Mouse (Mus musculus) hindbrain, embryonic 16.5 days (tissue): ENCODE data around the gene Slc25a19. TPM values are rescaled to one million over a fixed set of nuclear protein-coding genes. Genes with fewer than 3 reads are reported as not detected.

Source experiments
- ATAC-seq: fragments of 200-750 bp; cut with Nextera tagmentation; 2 replicates; pipeline ENCODE4 v1.8.0; 2017; ENCODE audit warnings: moderate TSS enrichment, moderate library complexity
- H3K27ac ChIP-seq: fragments of 300-500 bp; sonication (generic); 2 replicates; pipeline ENCODE4 v1.5.1; 2014; ENCODE audit warnings: low read depth, mild to moderate bottlenecking, control low read depth, low read length, moderate library complexity
- H3K27me3 ChIP-seq: fragments of 300-500 bp; sonication (generic); replicated peaks from 2 replicates; pipeline ENCODE4 v1.6.1; 2014; ENCODE audit warnings: low read length; ENCODE audit not compliant: control insufficient read depth, insufficient read depth
- H3K36me3 ChIP-seq: fragments of 300-500 bp; sonication (generic); 2 replicates; pipeline ENCODE4 v1.6.1; 2014; ENCODE audit warnings: mild to moderate bottlenecking, low read length, moderate library complexity, mixed read lengths; ENCODE audit not compliant: control insufficient read depth, insufficient read depth
- H3K4me1 ChIP-seq: fragments of 300-500 bp; sonication (generic); 2 replicates; pipeline ENCODE4 v1.6.1; 2014; ENCODE audit warnings: low read depth, low read length; ENCODE audit not compliant: control insufficient read depth, insufficient read depth
- H3K4me2 ChIP-seq: fragments of 300-500 bp; sonication (generic); 2 replicates; pipeline ENCODE4 v1.6.1; 2014; ENCODE audit warnings: mild to moderate bottlenecking, low read length, control low read depth, moderate library complexity
- H3K4me3 ChIP-seq: fragments of 300-500 bp; sonication (generic); 2 replicates; pipeline ENCODE4 v1.5.1; 2014; ENCODE audit warnings: mild to moderate bottlenecking, low read length, control low read depth, moderate library complexity
- H3K9ac ChIP-seq: fragments of 300-500 bp; sonication (generic); 2 replicates; pipeline ENCODE4 v1.6.1; 2014; ENCODE audit warnings: low read depth, mild to moderate bottlenecking, control low read depth, low read length, moderate library complexity
- H3K9me3 ChIP-seq: fragments of 300-500 bp; sonication (generic); 2 replicates; pipeline ENCODE4 v1.6.1; 2014; ENCODE audit warnings: mild to moderate bottlenecking, low read length, moderate library complexity; ENCODE audit not compliant: control insufficient read depth
- WGBS: fragments of 180-500 bp; shearing (Covaris S2); extraction: QIAGEN DNeasy Blood & Tissue Kit; methylation state at CpG from one replicate; pipeline ENCODE4 v1.1.7; 2014; 5-methylcytosine and 5-hydroxymethylcytosine counted together
- polyA plus RNA-seq: library from polyadenylated mRNA; unstranded; fragments of >200 nt; fragmentation: Nextera tagmentation; extraction: Ambion mirVana; gene quantifications from 2 replicates; pipeline ENCODE4 v1.2.1, GENCODE M21; 2015

Gene Slc25a19
- 42.7 and 49.9 TPM in 2 replicates for polyA plus RNA-seq

- Histone ChIP-seq H3K4me1 (peaks cover 9% of the 10 kb centered on the region), H3K4me3 (peak within 1 kb of the TSS; percentile 63), H3K27me3 (no peaks in the 10 kb centered on the region), H3K9me3 (no peaks in the 10 kb centered on the region), H3K9ac (peak within 1 kb of the TSS; percentile 76), H3K27ac (peak within 1 kb of the TSS; percentile 19; the same call in 1 of the 2 replicates), H3K4me2 (peak within 1 kb of the TSS; percentile 85), H3K36me3 (peaks cover 4% of the 10 kb centered on the region)
- WGBS, result under 1% methylated on average over 47 of the region's 47 CpGs
- peak; percentile 99 for ATAC-seq
Observed at GRCm38 (mm10) chr11:115627705-115628464, at the start of gene Slc25a19. Gene Slc25a19, minus strand, starts transcription at chr11:115628295.

DNA sequence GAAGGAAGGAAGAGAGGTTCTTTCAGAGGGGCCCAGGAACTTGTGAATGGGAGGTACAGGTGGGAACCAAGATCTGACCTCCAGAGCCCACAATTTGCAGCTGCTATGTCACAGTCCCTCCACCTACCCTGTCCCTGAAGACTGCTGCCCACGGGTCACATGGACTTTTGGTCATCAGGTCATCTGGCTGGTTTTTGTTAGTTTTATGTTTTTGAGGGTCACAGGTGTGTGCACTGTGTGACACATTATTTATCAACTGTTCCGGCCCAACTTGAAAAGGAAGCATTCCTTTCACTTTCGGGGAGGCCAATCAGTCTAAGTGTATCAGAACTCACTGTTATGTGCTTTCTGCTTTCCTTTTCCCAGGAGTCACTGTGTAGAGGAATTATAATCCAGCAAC is 49.4 kb upstream of the Slc25a19 start:
- Histone ChIP-seq H3K4me2 (no peak overlapping the region), H3K4me1 (peaks cover 4% of the 10 kb centered on the region; the same call in 1 of the 2 replicates), H3K9ac (no peak overlapping the region), H3K36me3 (peaks cover 3% of the 10 kb centered on the region; the same call in 1 of the 2 replicates), H3K27me3 (no peaks in the 10 kb centered on the region), H3K4me3 (no peak overlapping the region), H3K27ac (no peak overlapping the region), H3K9me3 (no peaks in the 10 kb centered on the region)
- whole genome bisulfite sequencing, result 94% methylated on average over 3 of the region's 3 CpGs
- no peak for ATAC-seq

GRCm38 (mm10) chr11:115676738-115677137 is 48.6 kb upstream of the Slc25a19 start:
- H3K36me3 ChIP-seq, result peaks cover 3% of the 10 kb centered on the region; the same call in 1 of the 2 replicates
- no peak overlapping the region for H3K4me2 ChIP-seq
- H3K4me1 ChIP-seq, result peaks cover 4% of the 10 kb centered on the region; the same call in 1 of the 2 replicates
- 92% methylated on average over 8 of the region's 8 CpGs for WGBS
- H3K27me3 ChIP-seq, result no peaks in the 10 kb centered on the region
- no peak overlapping the region for H3K9ac ChIP-seq
- no peak overlapping the region for H3K4me3 ChIP-seq
- no peak overlapping the region for H3K27ac ChIP-seq
- no peak for ATAC-seq
- no peaks in the 10 kb centered on the region for H3K9me3 ChIP-seq

GRCm38 (mm10) chr11:115674235-115674865 is 46.3 kb upstream of the Slc25a19 start:
- H3K9me3 ChIP-seq, result no peaks in the 10 kb centered on the region
- no peak overlapping the region for H3K4me3 ChIP-seq
- peaks cover 3% of the 10 kb centered on the region; the same call in 1 of the 2 replicates for H3K36me3 ChIP-seq
- WGBS, result 56% methylated on average over 9 of the region's 9 CpGs
- H3K4me1 ChIP-seq, result peaks cover 9% of the 10 kb centered on the region
- H3K27ac ChIP-seq, result no peak overlapping the region
- no peaks in the 10 kb centered on the region for H3K27me3 ChIP-seq
- no peak overlapping the region for H3K9ac ChIP-seq
- H3K4me2 ChIP-seq, result no peak overlapping the region
- no peak for ATAC-seq

DNA sequence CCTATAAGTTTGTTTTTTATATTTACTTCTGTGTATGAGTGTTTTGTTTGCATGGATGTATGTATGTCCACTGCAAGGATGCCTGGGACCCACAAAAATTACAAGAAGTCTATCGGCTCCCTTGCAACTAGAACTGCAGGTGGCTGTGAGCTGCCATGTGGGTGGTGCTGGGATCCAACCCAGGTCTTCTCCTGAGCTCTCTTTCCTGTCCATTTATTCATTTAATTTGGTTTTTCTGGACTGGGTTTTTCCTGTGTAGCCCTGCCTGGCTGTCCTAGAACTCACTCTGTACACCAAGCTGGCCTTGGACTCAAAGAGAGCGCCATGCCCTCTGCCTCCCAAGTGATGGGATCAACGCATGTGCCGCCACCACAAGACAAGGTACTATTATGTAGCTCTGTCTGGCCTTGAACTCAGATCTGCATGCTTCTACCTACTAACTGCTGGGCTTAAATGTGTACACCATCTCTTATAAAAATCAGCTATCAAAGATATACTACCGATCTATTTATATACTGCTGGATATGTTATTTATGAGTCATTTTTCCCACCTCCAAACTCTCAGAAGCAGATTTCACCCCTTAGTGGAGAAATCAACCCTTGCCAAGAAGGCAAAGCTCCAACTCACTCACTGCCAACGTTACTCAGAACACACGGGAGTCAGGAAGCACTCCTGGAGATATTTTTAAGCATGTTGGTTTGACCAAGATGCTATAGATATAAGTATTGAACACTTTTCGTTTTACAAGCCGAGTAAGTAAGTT is 45.6 kb upstream of the Slc25a19 start:
- Histone ChIP-seq H3K4me3 (no peak overlapping the region), H3K27ac (no peak overlapping the region), H3K9me3 (no peaks in the 10 kb centered on the region), H3K4me2 (no peak overlapping the region), H3K27me3 (no peaks in the 10 kb centered on the region), H3K4me1 (peaks cover 9% of the 10 kb centered on the region), H3K9ac (no peak overlapping the region), H3K36me3 (peaks cover 3% of the 10 kb centered on the region; the same call in 1 of the 2 replicates)
- ATAC-seq, result no peak
- WGBS, result 82% methylated on average over 9 of the region's 9 CpGs

DNA sequence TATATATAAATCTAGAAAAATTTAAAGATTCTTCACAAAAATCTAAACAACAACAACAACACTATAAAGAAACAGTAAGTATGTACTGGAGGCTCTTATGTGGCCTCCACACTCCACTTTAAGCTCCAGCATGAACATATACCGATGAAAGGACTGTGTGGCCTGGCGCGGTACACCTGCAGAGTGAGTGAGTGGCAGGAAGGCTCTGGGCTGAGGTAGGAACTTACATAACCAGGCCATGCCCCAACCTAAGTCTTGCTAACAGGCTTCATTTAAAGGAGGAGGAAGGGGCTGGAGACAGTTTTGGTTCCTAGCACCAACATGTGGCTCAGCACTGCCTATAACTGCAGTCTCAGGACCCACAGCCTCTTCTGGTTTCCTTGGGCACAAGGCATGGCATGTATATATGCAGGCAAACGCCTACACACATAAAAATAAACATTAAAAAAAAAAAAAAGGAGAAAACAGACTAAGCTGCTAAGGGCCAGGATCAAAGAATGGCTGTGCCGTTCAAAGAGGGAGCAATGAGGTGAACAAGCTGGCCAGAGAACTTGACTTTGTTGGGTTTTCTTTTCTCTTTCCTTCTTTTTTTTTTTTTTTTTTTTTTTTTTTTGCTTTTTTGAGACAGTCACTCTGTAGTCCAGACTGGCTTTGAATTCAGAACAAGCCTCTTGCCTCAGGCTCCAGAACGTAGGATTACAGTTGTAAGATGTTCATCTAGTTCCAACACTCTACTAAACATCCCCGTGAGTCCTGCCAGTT is 44.3 kb upstream of the Slc25a19 start:
- Histone ChIP-seq H3K27ac (no peak overlapping the region), H3K9me3 (no peaks in the 10 kb centered on the region), H3K9ac (no peak overlapping the region), H3K36me3 (no peaks in the 10 kb centered on the region), H3K4me1 (peaks cover 9% of the 10 kb centered on the region), H3K27me3 (no peaks in the 10 kb centered on the region), H3K4me3 (no peak overlapping the region), H3K4me2 (no peak overlapping the region)
- 79% methylated on average over 7 of the region's 7 CpGs for WGBS
- ATAC-seq, result no peak

DNA sequence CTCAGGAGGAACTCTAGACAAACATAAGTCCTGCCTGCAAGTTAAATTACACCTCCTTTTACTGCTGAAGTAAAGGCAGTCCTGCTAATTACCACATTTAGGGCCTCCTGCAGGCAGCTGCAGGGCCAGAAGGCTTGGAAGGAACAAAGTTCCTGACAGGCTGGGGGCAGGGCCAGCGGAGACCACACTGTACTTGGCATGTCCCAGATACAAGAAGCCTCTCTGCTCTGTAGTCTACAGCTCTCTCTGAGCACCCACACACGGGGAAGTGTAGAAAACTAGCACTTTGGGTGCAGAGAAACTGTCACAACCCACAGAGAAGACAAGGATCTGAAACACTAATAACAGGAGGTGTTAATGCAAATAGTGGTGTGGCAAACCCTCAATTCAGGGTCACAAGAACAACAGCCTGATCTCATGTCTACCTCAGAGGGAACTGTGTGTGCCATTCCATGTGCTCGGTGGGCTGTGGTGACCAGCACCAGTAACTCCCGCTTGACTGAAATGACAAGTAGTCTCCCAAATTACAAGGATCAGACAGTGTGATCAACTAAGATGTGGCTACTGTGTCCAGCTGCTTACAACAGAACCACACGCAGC is 42.5 kb upstream of the Slc25a19 start:
- ATAC-seq, result no peak
- Histone ChIP-seq H3K36me3 (no peaks in the 10 kb centered on the region), H3K4me2 (no peak overlapping the region), H3K27ac (no peak overlapping the region), H3K4me1 (peaks cover 9% of the 10 kb centered on the region), H3K27me3 (no peaks in the 10 kb centered on the region), H3K9ac (no peak overlapping the region; the same call in 1 of the 2 replicates), H3K9me3 (no peaks in the 10 kb centered on the region), H3K4me3 (no peak overlapping the region)
- WGBS, result 36% methylated on average over 5 of the region's 5 CpGs

DNA sequence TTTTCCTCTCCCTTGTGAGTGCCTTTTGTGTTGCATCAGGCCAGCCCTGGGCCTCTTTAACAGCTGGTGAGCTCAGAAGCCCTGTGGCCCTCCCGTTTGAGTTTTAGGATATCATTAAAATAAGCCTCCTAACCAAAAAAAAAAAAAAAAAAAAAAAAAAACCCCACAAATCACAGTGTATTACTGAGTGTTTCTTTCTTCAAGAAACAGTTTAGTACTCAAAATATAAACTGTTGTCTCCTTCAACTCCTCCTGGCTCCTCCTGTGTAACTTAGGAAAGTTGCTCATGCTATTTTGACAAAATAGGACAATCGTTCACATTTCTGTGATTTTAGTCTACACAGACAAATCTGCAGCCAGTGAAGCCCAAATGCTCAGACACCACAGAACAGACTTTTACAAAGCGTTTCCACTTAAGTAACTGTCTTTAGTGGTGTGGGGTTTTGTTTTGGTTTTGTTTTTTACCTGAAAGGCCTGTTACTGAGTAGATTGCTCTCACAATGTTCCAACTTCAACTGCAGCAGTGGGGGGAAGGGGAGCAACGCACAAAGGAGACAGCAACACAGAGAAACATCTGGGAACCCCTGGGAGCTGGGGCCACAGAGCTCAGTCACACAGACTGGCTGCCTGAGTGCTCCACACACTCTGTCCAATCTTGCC is 35.7 kb upstream of the Slc25a19 start:
- Histone ChIP-seq H3K36me3 (no peaks in the 10 kb centered on the region), H3K27ac (no peak overlapping the region), H3K27me3 (no peaks in the 10 kb centered on the region), H3K4me2 (no peak overlapping the region), H3K9ac (peak overlapping the region; percentile 26; the same call in 1 of the 2 replicates), H3K9me3 (no peaks in the 10 kb centered on the region), H3K4me3 (no peak overlapping the region), H3K4me1 (no peaks in the 10 kb centered on the region)
- 61% methylated on average over 4 of the region's 4 CpGs for whole genome bisulfite sequencing
- no peak for ATAC-seq
